Mouse (Mus musculus) bone marrow macrophage, adult 2 months (primary cell): ENCODE data around the gene Man2a1. TPM values are rescaled to one million over a fixed set of nuclear protein-coding genes. Genes with fewer than 3 reads are reported as not detected.

Source experiments
- H3K27ac ChIP-seq: 2 replicates; pipeline ENCODE4 v1.5.1; 2012; ENCODE audit warnings: low read depth, low read length; ENCODE audit not compliant: insufficient read depth
- H3K4me1 ChIP-seq: 2 replicates; pipeline ENCODE4 v1.6.1; 2012; ENCODE audit warnings: low read length; ENCODE audit not compliant: control insufficient read depth, insufficient read depth
- H3K4me3 ChIP-seq: 2 replicates; pipeline ENCODE4 v1.5.1; 2012; ENCODE audit warnings: mild to moderate bottlenecking, low read length, moderate library complexity; ENCODE audit not compliant: insufficient read depth
- CTCF ChIP-seq: IDR thresholded peaks from 2 replicates; pipeline ENCODE4 v1.5.1; 2012; ENCODE audit warnings: low read depth, mild to moderate bottlenecking, low read length, moderate library complexity
- POLR2A ChIP-seq: IDR thresholded peaks from 2 replicates; pipeline ENCODE4 v1.6.1; 2012; ENCODE audit warnings: mild to moderate bottlenecking, low read depth, low read length, borderline replicate concordance
- polyA plus RNA-seq: library from polyadenylated mRNA; stranded (reverse); fragments of >200 nt; gene quantifications from 2 replicates; pipeline ENCODE4 v1.2.4, GENCODE M21; 2012; ENCODE audit not compliant: missing spikeins, insufficient read depth, insufficient read length

The Man2a1 gene
- 37.2 and 42.3 TPM in 2 replicates for polyA plus RNA-seq

DNA sequence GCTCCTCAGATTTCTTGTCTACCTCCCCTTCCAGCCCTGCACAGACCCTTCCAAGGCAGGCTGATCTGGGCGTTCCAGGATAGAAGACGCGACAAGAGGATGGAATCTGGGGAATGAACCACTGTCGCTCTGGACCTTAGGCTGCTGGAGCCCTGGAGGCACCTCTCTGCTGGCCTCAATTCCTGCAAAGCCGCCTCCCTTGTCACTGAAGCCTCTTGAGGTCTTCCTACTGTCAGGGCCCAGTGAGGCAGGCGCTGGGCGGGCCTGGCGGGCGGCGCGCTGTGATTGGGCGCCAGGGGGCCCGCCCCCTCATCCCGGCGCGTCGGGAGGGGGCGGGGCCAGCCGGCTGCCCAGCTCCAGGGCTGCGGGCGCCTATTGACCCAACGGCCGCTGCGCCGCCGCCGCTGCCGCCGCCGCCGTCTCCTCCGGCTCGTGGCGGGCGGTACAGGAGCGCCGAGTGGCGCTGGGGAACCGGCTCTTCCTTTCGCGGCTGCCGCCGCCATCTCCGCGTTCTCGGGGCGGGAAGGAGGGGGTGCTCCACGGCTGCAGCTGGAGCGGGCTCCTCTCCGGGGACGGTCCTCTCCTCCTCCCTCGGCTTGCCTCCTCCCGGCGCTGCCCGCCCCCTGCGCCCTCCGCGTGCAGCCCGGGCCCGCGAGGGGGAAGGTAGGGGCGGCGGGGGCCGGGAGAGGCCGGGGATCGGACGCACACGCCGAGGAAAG, at the start of gene Man2a1:
Gene Man2a1, plus strand, starts transcription at position 365 of the 719 bp plus-strand sequence.
- Histone ChIP-seq H3K27ac (peak within 1 kb of the TSS; percentile 72), H3K4me3 (peak within 1 kb of the TSS; percentile 79), H3K4me1 (peaks cover 19% of the 10 kb centered on the region)
- TF ChIP-seq POLR2A (no peak; the same call in 1 of the 2 replicates), CTCF (no peak)

DNA sequence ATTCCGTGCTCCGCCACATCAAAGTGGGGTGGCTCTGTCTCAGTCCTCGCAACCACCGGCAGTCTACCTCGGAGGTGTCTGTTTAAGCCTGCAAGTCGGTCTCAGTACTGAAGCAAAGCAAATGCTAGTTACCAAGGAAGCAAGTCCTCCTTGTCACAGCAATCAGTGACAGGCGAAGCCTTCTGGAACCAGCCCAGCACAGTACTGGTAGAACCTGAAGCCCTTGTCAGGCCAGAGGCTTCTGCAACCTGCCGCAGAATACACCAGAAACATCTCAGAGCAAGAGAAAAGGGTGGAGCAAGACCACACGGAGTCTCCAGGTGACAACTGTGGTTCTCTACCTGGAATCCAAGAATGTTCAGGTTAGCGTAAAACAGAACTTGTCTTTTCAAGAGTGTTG, 47.2 kb upstream of the Man2a1 start:
- Histone ChIP-seq H3K4me3 (no peak overlapping the region), H3K27ac (no peak overlapping the region), H3K4me1 (no peaks in the 10 kb centered on the region)
- TF ChIP-seq CTCF (no peak), POLR2A (no peak)

DNA sequence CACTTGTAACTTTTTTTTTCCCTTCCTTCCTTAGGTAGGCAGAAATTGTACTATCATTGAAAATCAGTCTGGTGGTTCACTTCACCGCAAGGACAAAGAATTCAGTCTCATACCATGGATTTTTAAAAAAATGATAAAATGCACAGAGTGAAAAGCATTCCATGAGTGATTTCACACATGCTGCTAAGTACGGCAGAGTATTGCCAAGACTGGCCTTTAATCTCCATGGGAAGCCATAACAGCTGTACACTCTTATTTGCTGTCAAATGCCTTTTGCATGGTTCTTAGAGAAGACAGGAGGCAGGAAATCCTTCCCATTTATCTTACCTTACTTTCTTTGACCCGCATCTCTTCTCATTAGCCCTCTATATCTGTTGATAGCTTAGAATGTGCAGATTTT, 45.6 kb upstream of the Man2a1 start:
- Histone ChIP-seq H3K4me1 (no peaks in the 10 kb centered on the region), H3K4me3 (no peak overlapping the region), H3K27ac (no peak overlapping the region)
- TF ChIP-seq POLR2A (no peak), CTCF (no peak)

DNA sequence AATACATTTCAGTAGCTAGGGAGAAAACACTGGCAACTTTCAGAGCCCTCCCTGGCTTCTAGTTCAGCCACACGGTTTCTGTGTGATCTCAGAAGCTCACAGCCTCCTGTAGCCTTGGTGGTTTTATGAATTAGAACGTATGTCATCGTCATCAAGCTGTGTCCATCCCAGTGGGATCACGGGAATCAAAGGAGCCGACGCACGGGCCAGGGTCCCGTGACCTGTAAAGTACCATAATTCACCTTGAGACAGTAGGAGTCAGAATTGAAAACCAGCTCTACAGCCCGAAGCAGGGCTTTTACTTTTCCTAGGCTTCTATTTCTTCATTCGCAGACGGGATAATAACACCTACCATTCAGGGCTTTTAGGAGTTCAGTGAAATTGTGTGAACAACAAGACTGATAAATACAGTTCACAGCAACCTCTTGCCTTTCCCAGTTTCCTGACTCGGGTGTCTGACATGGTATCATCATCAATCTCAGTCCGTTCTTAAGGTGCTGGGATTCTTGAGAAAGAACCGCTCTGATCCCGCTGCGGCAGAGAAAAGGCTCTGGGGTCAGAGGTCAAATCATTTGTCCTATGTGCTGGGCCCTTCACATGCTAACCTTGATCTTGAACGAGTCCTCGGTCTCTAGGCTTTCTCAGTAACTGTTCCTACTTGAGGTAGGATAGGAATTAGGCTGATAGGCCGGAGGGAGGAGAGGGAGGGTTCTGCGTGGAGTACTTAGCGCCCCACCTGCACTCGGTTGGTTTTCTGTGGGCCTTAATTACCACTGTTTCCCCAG, 43.7 kb upstream of the Man2a1 start:
- no peak overlapping the region for H3K4me3 ChIP-seq
- no peaks in the 10 kb centered on the region for H3K4me1 ChIP-seq
- TF ChIP-seq CTCF: no peak
- H3K27ac ChIP-seq: no peak overlapping the region

DNA sequence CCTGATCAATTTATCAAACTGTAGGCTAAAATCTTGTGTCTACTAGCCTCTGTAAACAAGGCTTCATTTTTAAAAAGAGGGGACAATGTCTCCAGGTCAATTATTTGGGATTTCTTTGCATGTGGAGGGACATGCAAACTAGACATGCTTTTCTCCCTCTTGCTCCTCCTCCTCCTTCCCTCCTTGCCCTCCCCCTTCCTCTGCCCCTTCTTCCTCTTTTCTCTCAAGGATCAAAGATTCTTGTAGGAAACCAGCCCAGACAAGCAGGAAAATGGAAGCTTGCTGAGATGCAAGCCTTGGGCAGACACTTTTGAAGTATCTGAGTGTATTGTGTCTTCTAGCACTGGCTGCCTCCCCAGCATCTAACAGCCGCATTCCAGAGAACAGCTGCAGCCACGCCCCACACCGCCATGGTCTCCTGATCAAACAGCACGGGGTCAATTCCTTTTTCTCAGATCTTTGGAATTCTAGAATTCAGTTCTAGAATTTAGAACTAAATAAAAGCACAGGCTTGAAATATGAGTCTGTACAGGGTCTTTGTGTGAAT, 41.5 kb upstream of the Man2a1 start:
- peak overlapping the region; percentile 29; the same call in 1 of the 2 replicates for H3K4me3 ChIP-seq
- H3K27ac ChIP-seq: no peak overlapping the region; the same call in 1 of the 2 replicates
- no peaks in the 10 kb centered on the region for H3K4me1 ChIP-seq
- TF ChIP-seq CTCF: no peak
- TF ChIP-seq POLR2A: no peak

DNA sequence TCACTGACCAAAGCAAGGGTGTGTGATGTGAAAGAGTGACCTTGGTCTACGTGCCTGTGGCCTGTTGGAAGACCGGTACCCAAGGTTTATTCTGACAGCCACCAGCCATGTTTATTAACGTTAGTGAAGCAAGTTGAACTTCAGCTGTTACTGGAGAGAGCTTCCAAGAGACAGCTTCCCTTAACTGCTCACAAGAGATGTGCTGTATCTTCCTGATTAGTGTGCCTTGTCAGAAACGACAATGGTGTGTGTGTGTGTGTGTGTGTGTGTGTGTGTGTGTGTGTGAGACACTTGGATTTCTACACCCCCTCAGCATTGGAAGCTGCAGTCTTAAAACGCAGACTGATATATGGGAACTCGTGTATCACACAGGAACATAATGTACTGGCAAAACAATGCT, 34.1 kb upstream of the Man2a1 start:
- Histone ChIP-seq H3K27ac (no peak overlapping the region), H3K4me1 (no peaks in the 10 kb centered on the region), H3K4me3 (no peak overlapping the region)
- no peak for TF ChIP-seq CTCF
- no peak for TF ChIP-seq POLR2A

DNA sequence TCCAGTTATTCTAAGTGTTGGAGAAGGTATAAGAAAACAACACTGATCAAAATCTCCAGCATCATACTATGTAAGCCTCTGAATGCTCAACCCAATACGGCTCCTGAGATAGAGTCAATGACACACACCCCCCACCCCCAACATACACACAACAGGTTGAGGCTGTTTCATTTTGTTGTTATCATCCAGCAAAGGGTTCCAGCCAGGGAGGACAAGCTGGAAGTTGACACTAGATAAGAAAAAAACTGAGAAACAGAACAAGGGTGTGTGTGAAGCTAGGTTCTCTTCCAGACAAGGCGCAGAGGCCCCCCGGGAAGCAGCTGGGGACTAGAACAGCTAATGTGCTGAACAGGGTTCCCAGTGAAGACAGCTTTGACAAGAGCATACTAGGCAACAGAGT, 33.0 kb upstream of the Man2a1 start:
- Histone ChIP-seq H3K4me3 (no peak overlapping the region), H3K27ac (no peak overlapping the region)
- no peak for TF ChIP-seq CTCF

DNA sequence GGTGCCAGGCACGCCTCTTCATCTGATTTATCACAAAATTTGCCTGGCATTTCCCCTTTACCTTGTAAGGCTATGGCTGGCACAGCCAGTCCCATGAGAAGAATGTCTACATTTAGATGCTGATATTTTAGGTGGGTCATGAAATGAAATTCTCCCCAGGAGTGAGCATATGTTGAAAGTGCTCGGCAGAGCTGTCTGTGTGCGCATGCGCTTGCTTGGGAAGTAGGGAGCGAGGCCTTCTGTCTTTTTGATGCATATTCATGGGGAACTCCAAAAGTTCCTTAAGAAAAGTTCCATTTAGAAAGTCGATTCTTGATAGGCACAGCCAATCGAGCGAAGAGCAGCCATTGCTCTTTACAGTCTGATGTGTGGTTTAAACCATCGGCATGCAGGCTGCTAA, 26.6 kb upstream of the Man2a1 start:
- Histone ChIP-seq H3K4me3 (no peak overlapping the region), H3K4me1 (no peaks in the 10 kb centered on the region), H3K27ac (no peak overlapping the region)
- TF ChIP-seq CTCF (no peak), POLR2A (no peak)

More for the DNA sequence above, 33.0 kb upstream of the Man2a1 start:
- no peaks in the 10 kb centered on the region for H3K4me1 ChIP-seq

DNA sequence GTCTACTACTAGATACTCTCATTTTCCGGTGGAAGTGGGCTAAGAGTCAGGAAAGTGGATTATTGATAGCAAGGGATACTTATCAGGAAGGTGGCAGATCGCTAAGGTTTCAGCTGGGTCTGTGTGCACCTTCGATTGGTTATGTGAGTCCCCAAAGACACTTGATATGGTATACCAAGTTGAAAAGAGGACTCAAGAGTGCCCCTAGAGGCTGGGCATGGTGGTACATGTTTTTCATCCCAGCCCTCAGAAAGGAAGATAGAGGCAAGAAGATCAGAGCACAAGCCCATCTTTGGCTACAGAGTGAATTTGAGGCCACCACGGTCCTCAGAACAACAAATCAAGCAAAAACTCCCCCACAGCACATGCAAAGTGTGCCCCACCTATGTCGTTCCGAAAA, 25.3 kb upstream of the Man2a1 start:
- Histone ChIP-seq H3K4me3 (no peak overlapping the region), H3K4me1 (peaks cover 4% of the 10 kb centered on the region), H3K27ac (no peak overlapping the region)
- TF ChIP-seq POLR2A (no peak), CTCF (no peak)

DNA sequence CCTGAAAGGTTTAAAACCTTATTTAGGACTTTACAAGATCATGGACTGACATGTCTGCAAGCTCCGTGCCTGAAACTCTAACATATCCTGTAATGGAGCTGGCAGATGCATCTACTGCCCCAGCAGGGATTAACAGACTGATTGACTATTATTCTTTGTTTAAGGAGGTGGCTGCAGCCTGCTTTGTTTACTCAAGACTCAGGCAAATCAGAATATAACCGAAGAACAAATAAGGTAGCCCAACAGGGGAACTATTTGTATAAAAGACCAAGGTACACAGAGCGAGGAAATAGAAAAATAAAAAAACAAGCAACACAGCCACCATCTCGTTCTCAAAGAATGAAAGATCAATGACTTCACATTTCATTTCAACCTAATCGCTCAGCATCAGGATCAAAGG, 23.1 kb upstream of the Man2a1 start:
- H3K4me3 ChIP-seq: no peak overlapping the region
- peaks cover 8% of the 10 kb centered on the region for H3K4me1 ChIP-seq
- TF ChIP-seq CTCF (no peak), POLR2A (no peak)
- no peak overlapping the region for H3K27ac ChIP-seq
